Comparison of ENCODE assay signal across 8 mouse cellular contexts in genomic region chrX:151046321-151046720, GRCm38 (mm10). TPM values are rescaled to one million over a fixed set of nuclear protein-coding genes. Genes with fewer than 3 reads are reported as not detected.
A peak's percentile ranks its signal among the peaks of the same experiment; 100 is the strongest.
DNase-seq lines count a peak whose midpoint lies in the region; ATAC-seq and TF ChIP-seq lines count a peak whose summit lies in the region.

No protein-coding gene starts in this region.

- peaks cover 13% of the 10 kb centered on the region for H3K4me1 ChIP-seq in embryonic facial prominence, embryonic 15.5 days
- H3K4me1 ChIP-seq in hindbrain, postnatal 0 days (ENCODE audit: insufficient read depth, low read length) = no peaks in the 10 kb centered on the region
- no peaks in the 10 kb centered on the region; the same call in 1 of the 2 replicates for H3K4me1 ChIP-seq in midbrain, postnatal 0 days (ENCODE audit: insufficient read depth, low read length)

- H3K27ac ChIP-seq in embryonic facial prominence, embryonic 15.5 days (replicated peaks) = peak overlapping the region; percentile 91
- peak overlapping the region; percentile 90 for H3K27ac ChIP-seq in hindbrain, postnatal 0 days
- peak overlapping the region; percentile 89 for H3K27ac ChIP-seq in midbrain, postnatal 0 days (ENCODE audit: low read depth, low read length)

- TF ChIP-seq CTCF in hindbrain, postnatal 0 days (IDR thresholded peaks at IDR 0.05; ENCODE audit: low read depth) = no peak
- no peak for TF ChIP-seq CTCF in midbrain, postnatal 0 days (IDR thresholded peaks at IDR 0.05)

- no peak for ATAC-seq in embryonic facial prominence, embryonic 15.5 days (ENCODE audit: insufficient number of reproducible peaks, low FRiP score, low TSS enrichment, low read depth)
- ATAC-seq in hindbrain, postnatal 0 days = peak; percentile 36; the same call in 1 of the 2 replicates
- ATAC-seq in midbrain, postnatal 0 days (ENCODE audit: low FRiP score) = peak; percentile 2; the same call in 1 of the 2 replicates
- no peak for ATAC-seq in CD4-positive, CD25-positive, alpha-beta regulatory T cell, adult 4 months

- H3K4me3 ChIP-seq in embryonic facial prominence, embryonic 15.5 days (replicated peaks) = peak overlapping the region; percentile 61
- H3K4me3 ChIP-seq in hindbrain, postnatal 0 days (ENCODE audit: low read length) = peak overlapping the region; percentile 62
- peak overlapping the region; percentile 61 for H3K4me3 ChIP-seq in midbrain, postnatal 0 days (ENCODE audit: low read depth, low read length)

- H3K4me2 ChIP-seq in embryonic facial prominence, embryonic 15.5 days (replicated peaks) = peak overlapping the region; percentile 51
- H3K4me2 ChIP-seq in hindbrain, postnatal 0 days (ENCODE audit: low read depth, low read length) = peak overlapping the region; percentile 58
- peak overlapping the region; percentile 66 for H3K4me2 ChIP-seq in midbrain, postnatal 0 days (ENCODE audit: low read depth, low read length, poor library complexity, severe bottlenecking)

- no peaks in the 10 kb centered on the region for H3K36me3 ChIP-seq in embryonic facial prominence, embryonic 15.5 days
- no peaks in the 10 kb centered on the region for H3K36me3 ChIP-seq in hindbrain, postnatal 0 days (ENCODE audit: insufficient read depth, low read length)
- no peaks in the 10 kb centered on the region for H3K36me3 ChIP-seq in midbrain, postnatal 0 days (ENCODE audit: insufficient read depth, low read length)

- peak; percentile 12 to 25 for DNase-seq in layer of hippocampus, postnatal 10 days (ENCODE audit: low spot score in 2 of 2)
- no peak for DNase-seq in layer of hippocampus, adult 9-10 months (ENCODE audit: low spot score)
- peak; percentile 21 for DNase-seq in hindbrain, postnatal 0 days (ENCODE audit: low spot score)
- no peak for DNase-seq in midbrain, postnatal 0 days (ENCODE audit: low spot score)
- no peak for DNase-seq in thymus, adult 18-20 months
- DNase-seq in thymus, postnatal 14 days = no peak

- no peaks in the 10 kb centered on the region for H3K9me3 ChIP-seq in embryonic facial prominence, embryonic 15.5 days (replicated peaks)
- H3K9me3 ChIP-seq in hindbrain, postnatal 0 days (ENCODE audit: low read length) = no peaks in the 10 kb centered on the region
- H3K9me3 ChIP-seq in midbrain, postnatal 0 days (ENCODE audit: low read length) = no peaks in the 10 kb centered on the region

- no peak overlapping the region for H3K9ac ChIP-seq in embryonic facial prominence, embryonic 15.5 days
- H3K9ac ChIP-seq in hindbrain, postnatal 0 days (replicated peaks; ENCODE audit: low read length) = peak overlapping the region; percentile 79
- H3K9ac ChIP-seq in midbrain, postnatal 0 days (replicated peaks; ENCODE audit: low read length, poor library complexity, severe bottlenecking) = 0 out of 2 replicates have a peak overlapping the region, but pooled peaks have one; percentile 79

- H3K27me3 ChIP-seq in embryonic facial prominence, embryonic 15.5 days = no peaks in the 10 kb centered on the region
- H3K27me3 ChIP-seq in hindbrain, postnatal 0 days (ENCODE audit: insufficient read depth, low read length) = no peaks in the 10 kb centered on the region
- H3K27me3 ChIP-seq in midbrain, postnatal 0 days (ENCODE audit: insufficient read depth, low read length) = no peaks in the 10 kb centered on the region

- WGBS in embryonic facial prominence, embryonic 15.5 days = 35% methylated on average over 11 of the region's 11 CpGs
- 46% methylated on average over 11 of the region's 11 CpGs for WGBS in hindbrain, postnatal 0 days
- WGBS in midbrain, postnatal 0 days = 40% methylated on average over 10 of the region's 11 CpGs

RNA-seq across cellular contexts. Expression of gene Fgd1, which starts 0.4 kb away (rescaled TPM):
- total RNA-seq in layer of hippocampus, postnatal 10 days (2021) = 10 to 100 TPM; 33.5 to 38.4 TPM
- polyA plus RNA-seq in embryonic facial prominence, embryonic 15.5 days (2015; fragmentation: Nextera tagmentation; extraction: Ambion mirVana) = 11.2 and 12.5 TPM in 2 replicates
- total RNA-seq in hindbrain, postnatal 0 days (2014; rRNA removed) = 46.3 and 50.6 TPM in 2 replicates
- 12.4 and 12.7 TPM in 2 replicates for polyA plus RNA-seq in hindbrain, postnatal 0 days (2015; fragmentation: Nextera tagmentation; extraction: Ambion mirVana)
- total RNA-seq in midbrain, postnatal 0 days (2014; rRNA removed) = 46.1 and 48.9 TPM in 2 replicates
- 12.6 and 14.4 TPM in 2 replicates for polyA plus RNA-seq in midbrain, postnatal 0 days (2015; fragmentation: Nextera tagmentation; extraction: Ambion mirVana)
- not detected for polyA plus RNA-seq in CD4-positive, CD25-positive, alpha-beta regulatory T cell, adult 4 months (2017; shearing (Covaris generic))

RNA-seq across cellular contexts. Expression of gene Gnl3l, which starts 29.2 kb away (rescaled TPM):
- 100 to 1,000 TPM; 206 to 226 TPM for total RNA-seq in layer of hippocampus, postnatal 10 days (2021)
- polyA plus RNA-seq in embryonic facial prominence, embryonic 15.5 days (2015; fragmentation: Nextera tagmentation; extraction: Ambion mirVana) = 27.6 and 27.9 TPM in 2 replicates
- 125 and 130 TPM in 2 replicates for total RNA-seq in hindbrain, postnatal 0 days (2014; rRNA removed)
- 105 TPM in 2 replicates for polyA plus RNA-seq in hindbrain, postnatal 0 days (2015; fragmentation: Nextera tagmentation; extraction: Ambion mirVana)
- total RNA-seq in midbrain, postnatal 0 days (2014; rRNA removed) = 170 and 195 TPM in 2 replicates
- polyA plus RNA-seq in midbrain, postnatal 0 days (2015; fragmentation: Nextera tagmentation; extraction: Ambion mirVana) = 113 and 118 TPM in 2 replicates
- 10 to 100 TPM; 21.3 to 31.7 TPM for polyA plus RNA-seq in CD4-positive, CD25-positive, alpha-beta regulatory T cell, adult 4 months (2017; shearing (Covaris generic))

RNA-seq across cellular contexts. Expression of gene Tsr2, which starts 50.0 kb away (rescaled TPM):
- 10 to 100 TPM; 52.6 to 56.6 TPM for total RNA-seq in layer of hippocampus, postnatal 10 days (2021)
- polyA plus RNA-seq in embryonic facial prominence, embryonic 15.5 days (2015; fragmentation: Nextera tagmentation; extraction: Ambion mirVana) = 36.4 and 37.3 TPM in 2 replicates
- 20.4 and 21.4 TPM in 2 replicates for total RNA-seq in hindbrain, postnatal 0 days (2014; rRNA removed)
- polyA plus RNA-seq in hindbrain, postnatal 0 days (2015; fragmentation: Nextera tagmentation; extraction: Ambion mirVana) = 38.6 and 41.4 TPM in 2 replicates
- total RNA-seq in midbrain, postnatal 0 days (2014; rRNA removed) = 24.1 and 33.0 TPM in 2 replicates
- 41.9 and 45.6 TPM in 2 replicates for polyA plus RNA-seq in midbrain, postnatal 0 days (2015; fragmentation: Nextera tagmentation; extraction: Ambion mirVana)
- polyA plus RNA-seq in CD4-positive, CD25-positive, alpha-beta regulatory T cell, adult 4 months (2017; shearing (Covaris generic)) = 10 to 100 TPM; 16.2 to 21.0 TPM

Comparison
In these comparisons a context has a peak if more than half of its experiments do, and no peak if none do; other contexts are left out.
1. DNase-seq: peak in layer of hippocampus, postnatal 10 days (2 of 2) and hindbrain, postnatal 0 days (single experiment); none in layer of hippocampus, adult 9-10 months (single experiment), midbrain, postnatal 0 days (single experiment), thymus, adult 18-20 months (0 of 2) and thymus, postnatal 14 days (single experiment).
2. ATAC-seq: peak in hindbrain, postnatal 0 days (single experiment) and midbrain, postnatal 0 days (single experiment); none in embryonic facial prominence, embryonic 15.5 days (single experiment) and CD4-positive, CD25-positive, alpha-beta regulatory T cell, adult 4 months (single experiment).
3. RNA of gene Fgd1, which starts 0.4 kb away (polyA plus RNA-seq): 12.6 to 14.4 TPM in midbrain, postnatal 0 days, 12.4 to 12.7 TPM in hindbrain, postnatal 0 days and 11.2 to 12.5 TPM in embryonic facial prominence, embryonic 15.5 days; not detected in CD4-positive, CD25-positive, alpha-beta regulatory T cell, adult 4 months; every median in the first group is over 10 times any median in the second.
4. Peak in every context shown above with its lines, with median percentiles within 50 percentile points of each other: H3K27ac ChIP-seq, H3K4me2 ChIP-seq and H3K4me3 ChIP-seq.